Mouse (Mus musculus): ENCODE measurements around the gene Prickle2. TPM values are rescaled to one million over a fixed set of nuclear protein-coding genes. Genes with fewer than 3 reads are reported as not detected.

The Prickle2 gene
- polyA plus RNA-seq, 2 experiments = 0.15 to 0.20 TPM

DNA sequence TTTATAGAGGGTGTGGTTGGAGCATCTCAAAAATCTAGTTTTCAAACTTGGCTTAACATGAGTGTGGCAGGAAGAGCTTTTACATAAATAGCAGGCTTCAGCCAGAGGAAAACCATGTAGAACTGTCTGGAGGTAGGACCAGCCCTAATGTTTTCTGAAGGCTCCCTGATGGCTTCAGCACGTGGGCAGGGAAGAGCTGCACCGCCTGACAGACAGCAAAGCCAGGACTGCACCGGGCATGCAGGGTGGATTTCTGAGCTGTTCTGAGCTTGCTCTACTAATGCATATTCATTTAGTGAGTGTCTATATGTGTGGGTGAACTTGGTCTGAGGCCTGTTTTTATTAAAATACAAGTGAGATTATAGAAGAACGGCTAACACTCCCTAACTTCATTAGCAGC is 136.7 kb downstream of the Prickle2 start:
- no peaks in the 10 kb centered on the region for H3K27me3 ChIP-seq (ENCODE audit: control insufficient read depth, insufficient read depth, low read length)
- no peaks in the 10 kb centered on the region for H3K9me3 ChIP-seq (ENCODE audit: control insufficient read depth, low read length)
- no peaks in the 10 kb centered on the region for H3K4me1 ChIP-seq (replicated peaks; ENCODE audit: control insufficient read depth in 2 of 2, insufficient read depth in 2 of 2, low read length in 1 of 2)
- WGBS (ENCODE audit: insufficient replicate concordance) = 67% methylated on average over 4 of the region's 4 CpGs
- no peaks in the 10 kb centered on the region for H3K36me3 ChIP-seq (replicated peaks; ENCODE audit: control insufficient read depth, insufficient read depth, low read depth)
- no peak overlapping the region for H3K4me3 ChIP-seq (ENCODE audit: insufficient read depth in 1 of 2, low read depth in 2 of 2, low read length in 2 of 2)
- no peak for ATAC-seq (ENCODE audit: insufficient read depth)
- DNase-seq (ENCODE audit: low read depth in 3 of 3, low spot score in 3 of 3) = no peak
- TF ChIP-seq EP300 (IDR thresholded peaks at IDR 0.05; ENCODE audit: low read depth) (no peak), CTCF (IDR thresholded peaks at IDR 0.05; ENCODE audit: low read depth) (no peak)
- no peak overlapping the region for H3K27ac ChIP-seq
- H3K9ac ChIP-seq (replicated peaks) = no peak overlapping the region
- H3K4me2 ChIP-seq (ENCODE audit: low read depth) = no peak overlapping the region

- Histone ChIP-seq H3K4me3 (ENCODE audit: insufficient read depth in 1 of 2, low read depth in 2 of 2, low read length in 2 of 2) (no peak overlapping the region), H3K4me2 (ENCODE audit: low read depth) (no peak overlapping the region), H3K9me3 (ENCODE audit: control insufficient read depth, low read length) (no peaks in the 10 kb centered on the region), H3K4me1 (replicated peaks; ENCODE audit: control insufficient read depth in 2 of 2, insufficient read depth in 2 of 2, low read length in 1 of 2) (no peaks in the 10 kb centered on the region), H3K27me3 (ENCODE audit: control insufficient read depth, insufficient read depth, low read length) (no peaks in the 10 kb centered on the region), H3K9ac (replicated peaks) (no peak overlapping the region), H3K36me3 (replicated peaks; ENCODE audit: control insufficient read depth, insufficient read depth, low read depth) (no peaks in the 10 kb centered on the region), H3K27ac (no peak overlapping the region)
- TF ChIP-seq CTCF (IDR thresholded peaks at IDR 0.05; ENCODE audit: low read depth) = no peak
- no peak for TF ChIP-seq EP300 (IDR thresholded peaks at IDR 0.05; ENCODE audit: low read depth)
- WGBS (ENCODE audit: insufficient replicate concordance) = 88% methylated on average over 1 of the region's 1 CpGs
- ATAC-seq (ENCODE audit: insufficient read depth) (no peak), DNase-seq (ENCODE audit: low read depth in 3 of 3, low spot score in 3 of 3) (no peak)
Observed at GRCm38 (mm10) chr6:92559261-92559660, 146.7 kb downstream of the Prickle2 start.

- ATAC-seq (ENCODE audit: insufficient read depth) = no peak
- DNase-seq (ENCODE audit: low read depth in 3 of 3, low spot score in 3 of 3) = no peak
- no peak overlapping the region for H3K9ac ChIP-seq (replicated peaks)
- no peaks in the 10 kb centered on the region for H3K4me1 ChIP-seq (replicated peaks; ENCODE audit: control insufficient read depth in 2 of 2, insufficient read depth in 2 of 2, low read length in 1 of 2)
- no peaks in the 10 kb centered on the region for H3K27me3 ChIP-seq (ENCODE audit: control insufficient read depth, insufficient read depth, low read length)
- H3K4me2 ChIP-seq (ENCODE audit: low read depth) = no peak overlapping the region
- no peaks in the 10 kb centered on the region for H3K9me3 ChIP-seq (ENCODE audit: control insufficient read depth, low read length)
- H3K36me3 ChIP-seq (replicated peaks; ENCODE audit: control insufficient read depth, insufficient read depth, low read depth) = no peaks in the 10 kb centered on the region
- TF ChIP-seq CTCF (IDR thresholded peaks at IDR 0.05; ENCODE audit: low read depth) (no peak), EP300 (IDR thresholded peaks at IDR 0.05; ENCODE audit: low read depth) (no peak)
- whole genome bisulfite sequencing (ENCODE audit: insufficient replicate concordance) = 24% methylated on average over 2 of the region's 2 CpGs
- H3K4me3 ChIP-seq (ENCODE audit: insufficient read depth in 1 of 2, low read depth in 2 of 2, low read length in 2 of 2) = no peak overlapping the region
- H3K27ac ChIP-seq = no peak overlapping the region
Observed at GRCm38 (mm10) chr6:92555675-92556074, 150.3 kb downstream of the Prickle2 start.

GRCm38 (mm10) chr6:92553086-92553485 is 152.9 kb downstream of the Prickle2 start:
- Histone ChIP-seq H3K27ac (no peak overlapping the region), H3K4me3 (ENCODE audit: insufficient read depth in 1 of 2, low read depth in 2 of 2, low read length in 2 of 2) (no peak overlapping the region), H3K9me3 (ENCODE audit: control insufficient read depth, low read length) (no peaks in the 10 kb centered on the region), H3K4me2 (ENCODE audit: low read depth) (no peak overlapping the region), H3K27me3 (ENCODE audit: control insufficient read depth, insufficient read depth, low read length) (no peaks in the 10 kb centered on the region), H3K36me3 (replicated peaks; ENCODE audit: control insufficient read depth, insufficient read depth, low read depth) (no peaks in the 10 kb centered on the region), H3K4me1 (replicated peaks; ENCODE audit: control insufficient read depth in 2 of 2, insufficient read depth in 2 of 2, low read length in 1 of 2) (no peaks in the 10 kb centered on the region), H3K9ac (replicated peaks) (no peak overlapping the region)
- DNase-seq (ENCODE audit: low read depth in 3 of 3, low spot score in 3 of 3) = no peak
- no peak for TF ChIP-seq EP300 (IDR thresholded peaks at IDR 0.05; ENCODE audit: low read depth)
- no peak for TF ChIP-seq CTCF (IDR thresholded peaks at IDR 0.05; ENCODE audit: low read depth)
- WGBS (ENCODE audit: insufficient replicate concordance) = 44% methylated on average over 4 of the region's 4 CpGs
- no peak for ATAC-seq (ENCODE audit: insufficient read depth)

GRCm38 (mm10) chr6:92549246-92549645 is 156.7 kb downstream of the Prickle2 start:
- Histone ChIP-seq H3K27ac (no peak overlapping the region), H3K27me3 (ENCODE audit: control insufficient read depth, insufficient read depth, low read length) (no peaks in the 10 kb centered on the region; the same call in 1 of the 2 replicates), H3K4me3 (ENCODE audit: insufficient read depth in 1 of 2, low read depth in 2 of 2, low read length in 2 of 2) (no peak overlapping the region), H3K9ac (replicated peaks) (no peak overlapping the region), H3K4me1 (replicated peaks; ENCODE audit: control insufficient read depth in 2 of 2, insufficient read depth in 2 of 2, low read length in 1 of 2) (no peaks in the 10 kb centered on the region), H3K4me2 (ENCODE audit: low read depth) (no peak overlapping the region), H3K9me3 (ENCODE audit: control insufficient read depth, low read length) (no peaks in the 10 kb centered on the region), H3K36me3 (replicated peaks; ENCODE audit: control insufficient read depth, insufficient read depth, low read depth) (no peaks in the 10 kb centered on the region)
- ATAC-seq (ENCODE audit: insufficient read depth) (no peak), DNase-seq (ENCODE audit: low read depth in 3 of 3, low spot score in 3 of 3) (no peak)
- no peak for TF ChIP-seq EP300 (IDR thresholded peaks at IDR 0.05; ENCODE audit: low read depth)
- no peak for TF ChIP-seq CTCF (IDR thresholded peaks at IDR 0.05; ENCODE audit: low read depth)
- WGBS (ENCODE audit: insufficient replicate concordance) = 67% methylated on average over 8 of the region's 8 CpGs
